Mouse (Mus musculus): ENCODE measurements at regions not wholly inside any gene's neighbourhood (a gene's known extent, or its start where the extent isn't known, plus 50 kb on each side); places are given as distances from the start of the nearest gene placed in this dataset.

GRCm38 (mm10) chr9:33769811-33770210 lies 715.9 kb upstream of the Kirrel3 start:
- no peak for DNase-seq (ENCODE audit: low spot score in 2 of 2)

GRCm38 (mm10) chr9:33774178-33774577 lies 711.5 kb upstream of the Kirrel3 start:
- DNase-seq (ENCODE audit: low spot score in 2 of 2) = no peak

- no peak for DNase-seq (ENCODE audit: low spot score in 2 of 2)
Observed at GRCm38 (mm10) chr9:33790617-33791016, 695.1 kb upstream of the Kirrel3 start.

GRCm38 (mm10) chr9:33800250-33800649 lies 685.4 kb upstream of the Kirrel3 start:
- no peak for DNase-seq (ENCODE audit: low spot score in 2 of 2)

GRCm38 (mm10) chr9:33800763-33801162 lies 684.9 kb upstream of the Kirrel3 start:
- DNase-seq (ENCODE audit: low spot score in 2 of 2) = no peak

- DNase-seq (ENCODE audit: low spot score in 2 of 2) = no peak
Observed at GRCm38 (mm10) chr9:33814739-33815368, 670.8 kb upstream of the Kirrel3 start.

- DNase-seq (ENCODE audit: low spot score in 2 of 2) = no peak
Observed at GRCm38 (mm10) chr9:33822574-33823394, 662.9 kb upstream of the Kirrel3 start.

- DNase-seq (ENCODE audit: low spot score in 2 of 2) = no peak
Observed at GRCm38 (mm10) chr9:33826116-33826515, 659.6 kb upstream of the Kirrel3 start.

- no peak for DNase-seq (ENCODE audit: low spot score in 2 of 2)
Observed at GRCm38 (mm10) chr9:33827409-33827808, 658.3 kb upstream of the Kirrel3 start.

- no peak for DNase-seq (ENCODE audit: low spot score in 2 of 2)
Observed at GRCm38 (mm10) chr9:33837666-33838380, 647.9 kb upstream of the Kirrel3 start.

- DNase-seq (ENCODE audit: low spot score in 2 of 2) = no peak
Observed at GRCm38 (mm10) chr9:33849623-33850022, 636.1 kb upstream of the Kirrel3 start.

- DNase-seq (ENCODE audit: low spot score in 2 of 2) = no peak
Observed at GRCm38 (mm10) chr9:33850024-33850423, 635.7 kb upstream of the Kirrel3 start.

- DNase-seq (ENCODE audit: low spot score in 2 of 2) = no peak
Observed at GRCm38 (mm10) chr9:33850993-33851392, 634.7 kb upstream of the Kirrel3 start.

GRCm38 (mm10) chr9:33856169-33856568 lies 629.5 kb upstream of the Kirrel3 start:
- DNase-seq (ENCODE audit: low spot score in 2 of 2) = peak in 1 of 2 experiments; percentile 0

- no peak for DNase-seq (ENCODE audit: low spot score in 2 of 2)
Observed at GRCm38 (mm10) chr9:33858511-33858910, 627.2 kb upstream of the Kirrel3 start.

GRCm38 (mm10) chr9:33868666-33869065 lies 617.0 kb upstream of the Kirrel3 start:
- no peak for DNase-seq (ENCODE audit: low spot score in 2 of 2)

GRCm38 (mm10) chr9:33887279-33887678 lies 598.4 kb upstream of the Kirrel3 start:
- DNase-seq (ENCODE audit: low spot score in 2 of 2) = no peak

GRCm38 (mm10) chr9:33892001-33892400 lies 593.7 kb upstream of the Kirrel3 start:
- no peak for DNase-seq (ENCODE audit: low spot score in 2 of 2)

- DNase-seq (ENCODE audit: low spot score in 2 of 2) = no peak
Observed at GRCm38 (mm10) chr9:33901313-33902076, 584.2 kb upstream of the Kirrel3 start.

- DNase-seq (ENCODE audit: low spot score in 2 of 2) = no peak
Observed at GRCm38 (mm10) chr9:33903991-33904570, 581.6 kb upstream of the Kirrel3 start.

- DNase-seq (ENCODE audit: low spot score in 2 of 2) = no peak
Observed at GRCm38 (mm10) chr9:33914919-33915318, 570.8 kb upstream of the Kirrel3 start.

Measured in urinary bladder, adult 18-20 months (tissue).